Mouse (Mus musculus) heart, adult 2 months (tissue): ENCODE measurements around the gene Spock1.

Experiments
- CTCF ChIP-seq: fragments of 200-600 bp; IDR thresholded peaks from 2 replicates; pipeline ENCODE4 v1.8.1; 2022; ENCODE audit warnings: antibody characterized with exemption, mild to moderate bottlenecking, moderate library complexity
- EP300 ChIP-seq: fragments of 200-500 bp; IDR thresholded peaks from 2 replicates; pipeline ENCODE4 v1.6.1; 2011; ENCODE audit warnings: low read depth, low read length, control low read depth; ENCODE audit not compliant: insufficient read depth

- TF ChIP-seq EP300 (no peak), CTCF (no peak)
Measured at GRCm38 (mm10) chr13:57595761-57596051, 312.4 kb downstream of the Spock1 start.
